Mouse (Mus musculus) embryonic fibroblast, embryonic 13.5 days (primary cell): ENCODE data around the gene Trak2.

ENCODE experiments used
- CTCF ChIP-seq: IDR thresholded peaks from 2 replicates; pipeline ENCODE4 v1.5.1; 2011; ENCODE audit warnings: mild to moderate bottlenecking, control low read depth, low read length, moderate library complexity, borderline replicate concordance; ENCODE audit not compliant: insufficient read depth
- POLR2A ChIP-seq: IDR thresholded peaks from 2 replicates; pipeline ENCODE4 v1.6.1; 2011; ENCODE audit warnings: low read depth, mild to moderate bottlenecking, control low read depth, low read length, moderate library complexity

GRCm38 (mm10) chr1:58973366-58974221, at the start of gene Trak2, which contains the start of gene Stradb:
- TF ChIP-seq POLR2A = peak; percentile 77
- TF ChIP-seq CTCF = no peak
